Mouse (Mus musculus) myocyte (in vitro differentiated cells): Measurements from ENCODE around the gene Lpcat1. TPM values are rescaled to one million over a fixed set of nuclear protein-coding genes. Genes with fewer than 3 reads are reported as not detected.

Experiments
- H3K27me3 ChIP-seq: one replicate; pipeline ENCODE4 v1.6.1; 2011; ENCODE audit not compliant: control insufficient read depth, insufficient read depth, insufficient read length
- H3K36me3 ChIP-seq: one replicate; pipeline ENCODE4 v1.6.1; 2011; ENCODE audit not compliant: control insufficient read depth, insufficient read depth
- H3K4me2 ChIP-seq: one replicate; pipeline ENCODE4 v1.6.1; 2011; ENCODE audit warnings: low read depth, control low read depth
- H3K4me3 ChIP-seq: one replicate; pipeline ENCODE4 v1.5.1; 2011; ENCODE audit warnings: mild to moderate bottlenecking, control low read depth, moderate library complexity
- H3K79me2 ChIP-seq: one replicate; pipeline ENCODE4 v1.6.1; 2011; ENCODE audit not compliant: control insufficient read depth, insufficient read depth
- H3ac ChIP-seq: one replicate; pipeline ENCODE4 v1.6.1; 2011; ENCODE audit not compliant: control insufficient read depth, insufficient read length
- CEBPB ChIP-seq: IDR thresholded peaks from 2 replicates; pipeline ENCODE4 v1.6.1; 2011; ENCODE audit warnings: mild to moderate bottlenecking, moderate library complexity; ENCODE audit not compliant: poor library complexity, insufficient read depth, severe bottlenecking
- E2F4 ChIP-seq: IDR thresholded peaks from one replicate; pipeline ENCODE4 v1.6.1; 2011; ENCODE audit warnings: mild to moderate bottlenecking, control low read depth, moderate library complexity; ENCODE audit not compliant: insufficient read depth
- MAX ChIP-seq: IDR thresholded peaks from one replicate; pipeline ENCODE4 v1.6.1; 2011; ENCODE audit warnings: low read depth, mild to moderate bottlenecking, control low read depth
- MYOD1 ChIP-seq, 3 experiments: IDR thresholded peaks; one replicate each; pipeline ENCODE4 v1.6.1; 2011; ENCODE audit warnings: control low read depth in 2 of 3, low read depth in 2 of 3, mild to moderate bottlenecking in 2 of 3, moderate library complexity in 1 of 3; ENCODE audit not compliant: insufficient read length in 2 of 3, control insufficient read depth in 1 of 3
- MYOG ChIP-seq, 3 experiments: IDR thresholded peaks; one replicate each; pipeline ENCODE4 v1.6.1; 2011; ENCODE audit warnings: control low read depth in 2 of 3, low read depth in 2 of 3, mild to moderate bottlenecking in 2 of 3; ENCODE audit not compliant: insufficient read length in 2 of 3, control insufficient read depth in 1 of 3, insufficient read depth in 1 of 3
- POLR2A ChIP-seq: IDR thresholded peaks from one replicate; pipeline ENCODE4 v1.6.1; 2011; ENCODE audit warnings: low read depth, mild to moderate bottlenecking, control low read depth, moderate library complexity; ENCODE audit not compliant: insufficient read length
- POLR2AphosphoS2 ChIP-seq: IDR thresholded peaks from one replicate; pipeline ENCODE4 v1.6.1; 2011; ENCODE audit warnings: low read depth, control low read depth; ENCODE audit not compliant: insufficient read length
- REST ChIP-seq: IDR thresholded peaks from one replicate; pipeline ENCODE4 v1.6.1; 2011; ENCODE audit warnings: mild to moderate bottlenecking, control low read depth, moderate library complexity; ENCODE audit not compliant: insufficient read depth, insufficient read length
- SRF ChIP-seq: IDR thresholded peaks from one replicate; pipeline ENCODE4 v1.6.1; 2011; ENCODE audit warnings: low read depth; ENCODE audit not compliant: control insufficient read depth, insufficient read length
- TCF12 ChIP-seq: IDR thresholded peaks from one replicate; pipeline ENCODE4 v1.6.1; 2011; ENCODE audit warnings: mild to moderate bottlenecking, control low read depth; ENCODE audit not compliant: poor library complexity, insufficient read depth, severe bottlenecking
- TCF3 ChIP-seq: IDR thresholded peaks from one replicate; pipeline ENCODE4 v1.6.1; 2011; ENCODE audit warnings: low read depth, control low read depth; ENCODE audit not compliant: insufficient read length
- USF1 ChIP-seq: IDR thresholded peaks from one replicate; pipeline ENCODE4 v1.6.1; 2011; ENCODE audit warnings: low read depth, mild to moderate bottlenecking, control low read depth, moderate library complexity
- polyA plus RNA-seq: library from polyadenylated mRNA; unstranded; fragments of >200 nt; fragmentation: generic; extraction: Trizol; gene quantifications from one replicate; pipeline ENCODE4 v1.2.1, GENCODE M21; 2012; ENCODE audit warnings: missing spikeins

The Lpcat1 gene
- polyA plus RNA-seq, 1 experiment: 10.1 TPM

- no peak overlapping the region for H3K4me2 ChIP-seq
- H3K4me3 ChIP-seq: no peak overlapping the region
- H3K27me3 ChIP-seq: no peaks in the 10 kb centered on the region
- no peaks in the 10 kb centered on the region for H3K79me2 ChIP-seq
- TF ChIP-seq CEBPB (no peak), TCF3 (no peak), SRF (no peak)
- no peaks in the 10 kb centered on the region for H3K36me3 ChIP-seq
- no peak overlapping the region for H3ac ChIP-seq
Observed at GRCm38 (mm10) chr13:73453503-73454217, 13.3 kb upstream of the Lpcat1 start.

- no peak overlapping the region for H3K4me3 ChIP-seq
- H3K36me3 ChIP-seq: no peaks in the 10 kb centered on the region
- no peak overlapping the region for H3ac ChIP-seq
- TF ChIP-seq SRF (no peak), CEBPB (no peak), E2F4 (no peak), USF1 (no peak), REST (no peak), POLR2A (no peak), TCF3 (no peak)
- H3K79me2 ChIP-seq: no peaks in the 10 kb centered on the region
- no peak overlapping the region for H3K4me2 ChIP-seq
- no peaks in the 10 kb centered on the region for H3K27me3 ChIP-seq
Observed at GRCm38 (mm10) chr13:73455328-73455727, 11.7 kb upstream of the Lpcat1 start.

DNA sequence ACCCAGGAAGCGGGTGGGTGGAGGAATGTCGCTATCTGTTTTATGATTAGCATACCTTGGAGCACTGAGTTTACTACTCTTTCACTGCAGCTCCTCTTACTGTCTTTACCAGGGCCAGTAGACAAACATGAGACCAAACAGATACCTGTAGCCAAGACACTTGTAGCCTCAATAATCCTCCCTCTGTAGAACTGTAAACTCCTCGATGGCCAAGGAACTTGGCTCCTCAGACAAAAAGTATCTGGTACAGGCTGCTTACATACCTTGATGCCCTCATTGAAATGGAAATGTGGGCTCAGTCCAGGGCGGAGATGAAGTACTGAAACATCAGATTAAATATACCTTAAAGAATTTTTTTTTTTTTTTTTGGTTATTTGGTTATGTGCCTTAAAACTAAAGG lies 9.7 kb upstream of the Lpcat1 start:
- no peak overlapping the region for H3K4me2 ChIP-seq
- H3K36me3 ChIP-seq: no peaks in the 10 kb centered on the region
- no peaks in the 10 kb centered on the region for H3K79me2 ChIP-seq
- TF ChIP-seq POLR2AphosphoS2: no peak
- TF ChIP-seq CEBPB: no peak
- no peak for TF ChIP-seq SRF
- TF ChIP-seq MAX: no peak
- TF ChIP-seq MYOD1 (IDR thresholded peaks at IDR 0.05; ENCODE audit: control insufficient read depth in 1 of 3, insufficient read length in 2 of 3, low read depth in 2 of 3): no peak
- H3ac ChIP-seq: no peak overlapping the region
- no peak overlapping the region for H3K4me3 ChIP-seq
- peaks cover 8% of the 10 kb centered on the region for H3K27me3 ChIP-seq

DNA sequence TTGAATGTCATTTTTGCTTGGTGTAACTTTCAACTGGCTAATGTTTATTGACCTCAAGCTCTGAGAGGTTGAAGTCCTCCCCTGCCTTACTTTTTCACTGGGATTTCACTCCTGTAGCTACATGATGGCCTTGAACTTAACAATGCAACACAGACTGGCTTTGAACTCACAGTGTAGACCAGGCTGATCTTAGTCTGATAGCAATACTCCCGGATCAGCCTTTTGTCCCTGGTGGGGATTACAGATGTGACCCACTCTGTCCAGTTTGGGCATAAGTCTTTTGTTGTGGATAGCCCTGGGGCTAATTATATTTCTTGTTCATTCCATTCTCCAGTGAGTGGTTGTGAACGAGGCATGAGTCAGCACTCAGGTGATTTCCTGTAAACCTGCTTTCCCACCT lies 9.3 kb upstream of the Lpcat1 start:
- H3K36me3 ChIP-seq: no peaks in the 10 kb centered on the region

DNA sequence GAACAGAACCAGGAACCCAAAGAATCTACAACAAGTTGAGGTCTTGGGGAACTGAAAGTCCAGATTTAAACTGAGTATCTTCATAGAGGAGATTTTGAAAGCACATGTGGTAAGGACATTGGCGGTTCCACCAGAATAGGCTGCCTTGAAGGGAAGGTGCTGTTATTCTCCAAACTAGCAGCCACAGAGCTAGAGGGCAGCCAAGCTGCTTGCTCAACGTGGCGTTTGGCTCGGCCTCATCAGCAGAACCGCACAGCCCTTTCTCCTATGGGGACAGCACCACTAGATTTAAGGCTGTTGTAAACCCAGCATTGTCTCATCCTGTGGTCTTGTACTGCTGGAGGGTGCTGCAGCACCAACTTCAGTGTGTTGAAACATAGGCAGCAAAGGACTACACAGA lies 8.3 kb upstream of the Lpcat1 start:
- TF ChIP-seq SRF: no peak
- no peak for TF ChIP-seq E2F4
- no peak for TF ChIP-seq USF1
- TF ChIP-seq POLR2AphosphoS2: no peak
- no peak for TF ChIP-seq TCF3
- TF ChIP-seq MYOD1 (IDR thresholded peaks at IDR 0.05; ENCODE audit: control insufficient read depth in 1 of 3, insufficient read length in 2 of 3, low read depth in 2 of 3): no peak
- TF ChIP-seq TCF12: no peak
- TF ChIP-seq MAX: no peak
- no peak for TF ChIP-seq CEBPB
- no peaks in the 10 kb centered on the region for H3K79me2 ChIP-seq
- no peak overlapping the region for H3K4me3 ChIP-seq
- H3ac ChIP-seq: no peak overlapping the region
- peaks cover 8% of the 10 kb centered on the region for H3K27me3 ChIP-seq
- no peak overlapping the region for H3K4me2 ChIP-seq
- H3K36me3 ChIP-seq: no peaks in the 10 kb centered on the region

More for the DNA sequence above, 9.3 kb upstream of the Lpcat1 start:
- peaks cover 8% of the 10 kb centered on the region for H3K27me3 ChIP-seq
- no peaks in the 10 kb centered on the region for H3K79me2 ChIP-seq
- H3ac ChIP-seq: no peak overlapping the region
- TF ChIP-seq TCF3: no peak
- no peak for TF ChIP-seq MAX
- TF ChIP-seq REST: no peak
- no peak for TF ChIP-seq E2F4
- no peak for TF ChIP-seq SRF
- no peak for TF ChIP-seq POLR2A
- no peak for TF ChIP-seq MYOD1 (IDR thresholded peaks at IDR 0.05; ENCODE audit: control insufficient read depth in 1 of 3, insufficient read length in 2 of 3, low read depth in 2 of 3)
- no peak for TF ChIP-seq TCF12
- no peak for TF ChIP-seq MYOG (IDR thresholded peaks at IDR 0.05; ENCODE audit: control insufficient read depth in 1 of 3, insufficient read depth in 1 of 3, insufficient read length in 2 of 3, low read depth in 2 of 3)
- no peak for TF ChIP-seq USF1
- TF ChIP-seq POLR2AphosphoS2: no peak
- TF ChIP-seq CEBPB: no peak
- no peak overlapping the region for H3K4me3 ChIP-seq
- H3K4me2 ChIP-seq: no peak overlapping the region
